Comparison of ENCODE assay signal across 20 mouse cellular contexts in genomic region chr17:66815921-66816320, GRCm38 (mm10).
DNase-seq lines count a peak whose midpoint lies in the region; ATAC-seq and TF ChIP-seq lines count a peak whose summit lies in the region.
"Had no signal": no experiment of that assay in that cellular context is flagged by ENCODE, and none has a peak within 500 bp of the region (broad histone marks: within the 10 kb centered on the region; RNA-seq: fewer than 3 reads in every experiment).

No protein-coding gene starts in this region.

- TF ChIP-seq POLR2A in heart, adult 2 months (IDR thresholded peaks at IDR 0.05; ENCODE audit: insufficient read depth, low read depth, low read length): no peak

- no peak for TF ChIP-seq CTCF in heart, adult 2 months (IDR thresholded peaks at IDR 0.05)

- H3K27ac ChIP-seq in hindbrain, embryonic 11.5 days (ENCODE audit: low read depth, low read length): no peak overlapping the region
- no peak overlapping the region for H3K27ac ChIP-seq in hindbrain, embryonic 14.5 days
- no peak overlapping the region for H3K27ac ChIP-seq in hindbrain, embryonic 16.5 days (ENCODE audit: low read depth, low read length)
- H3K27ac ChIP-seq in heart, adult 2 months: no peak overlapping the region
- H3K27ac ChIP-seq: forebrain, embryonic 13.5 days; heart, embryonic 10.5 days; kidney, postnatal 0 days; limb, embryonic 15.5 days; liver, embryonic 15.5 days had no signal

- no peak overlapping the region for H3K4me2 ChIP-seq in hindbrain, embryonic 11.5 days (replicated peaks; ENCODE audit: low read depth, low read length)
- H3K4me2 ChIP-seq in hindbrain, embryonic 14.5 days (replicated peaks): no peak overlapping the region
- H3K4me2 ChIP-seq in hindbrain, embryonic 16.5 days (ENCODE audit: low read length): no peak overlapping the region
- H3K4me2 ChIP-seq: forebrain, embryonic 13.5 days; limb, embryonic 15.5 days; liver, embryonic 15.5 days had no signal

- DNase-seq in cerebellum, adult 11-12 months: peak; percentile 6
- DNase-seq in cerebellum, postnatal 25 days: no peak
- peak; percentile 20 for DNase-seq in hindbrain, embryonic 11.5 days (ENCODE audit: low spot score)
- no peak for DNase-seq in hindbrain, embryonic 14.5 days (ENCODE audit: low spot score)
- DNase-seq in Muller cell, postnatal 12 days (ENCODE audit: inconsistent ontology term): peak; percentile 54
- DNase-seq in spleen, postnatal 14 days (ENCODE audit: low spot score in 2 of 2): no peak
- DNase-seq in heart, adult 2 months: no peak
- DNase-seq: adrenal gland, postnatal 10 days; gastrocnemius, postnatal 25 days; kidney, adult 18-20 months; layer of hippocampus, postnatal 36 days; thymus, postnatal 36 days had no signal

- no peak overlapping the region for H3K9ac ChIP-seq in hindbrain, embryonic 11.5 days (ENCODE audit: low read depth, low read length)
- no peak overlapping the region for H3K9ac ChIP-seq in hindbrain, embryonic 14.5 days
- no peak overlapping the region for H3K9ac ChIP-seq in hindbrain, embryonic 16.5 days (ENCODE audit: low read depth, low read length)
- no peak overlapping the region for H3K9ac ChIP-seq in heart, adult 2 months (ENCODE audit: low read depth, low read length)
- H3K9ac ChIP-seq: forebrain, embryonic 13.5 days; limb, embryonic 15.5 days; liver, embryonic 15.5 days had no signal

- H3K79me2 ChIP-seq in heart, adult 2 months (replicated peaks; ENCODE audit: control insufficient read depth, insufficient read depth, low read length): no peaks in the 10 kb centered on the region

- peaks cover 3% of the 10 kb centered on the region for H3K27me3 ChIP-seq in hindbrain, embryonic 11.5 days (ENCODE audit: control insufficient read depth, insufficient read depth, low read length)
- peaks cover 3% of the 10 kb centered on the region; the same call in 1 of the 2 replicates for H3K27me3 ChIP-seq in hindbrain, embryonic 14.5 days (ENCODE audit: control insufficient read depth, insufficient read depth, low read length)
- H3K27me3 ChIP-seq in hindbrain, embryonic 16.5 days (replicated peaks; ENCODE audit: control insufficient read depth, insufficient read depth, low read length): no peaks in the 10 kb centered on the region
- H3K27me3 ChIP-seq in heart, adult 2 months (ENCODE audit: control insufficient read depth, insufficient read depth, low read length): no peaks in the 10 kb centered on the region
- H3K27me3 ChIP-seq: limb, embryonic 15.5 days; liver, embryonic 15.5 days had no signal

- TF ChIP-seq EP300 in heart, adult 2 months (IDR thresholded peaks at IDR 0.05; ENCODE audit: insufficient read depth, low read depth, low read length): no peak

- peak; percentile 49; the same call in 1 of the 2 replicates for ATAC-seq in hindbrain, embryonic 11.5 days (ENCODE audit: low FRiP score)
- ATAC-seq in hindbrain, embryonic 14.5 days (ENCODE audit: low FRiP score): no peak; the same call in 1 of the 2 replicates
- peak; percentile 67 for ATAC-seq in hindbrain, embryonic 16.5 days
- ATAC-seq: activated CD4-positive, CD25-positive, alpha-beta regulatory T cell, adult 4 months; CD4-positive, CD25-positive, alpha-beta regulatory T cell, adult 4 months; forebrain, embryonic 13.5 days had no signal

- no peak overlapping the region for H3K4me3 ChIP-seq in hindbrain, embryonic 11.5 days (ENCODE audit: low read depth, low read length)
- no peak overlapping the region for H3K4me3 ChIP-seq in hindbrain, embryonic 14.5 days (replicated peaks; ENCODE audit: low read length)
- H3K4me3 ChIP-seq in hindbrain, embryonic 16.5 days (ENCODE audit: low read length): no peak overlapping the region
- no peak overlapping the region for H3K4me3 ChIP-seq in heart, adult 2 months
- H3K4me3 ChIP-seq: forebrain, embryonic 13.5 days; heart, embryonic 10.5 days; limb, embryonic 15.5 days; liver, embryonic 15.5 days had no signal

- 16% methylated on average over 2 of the region's 2 CpGs for WGBS in hindbrain, embryonic 11.5 days
- WGBS in hindbrain, embryonic 14.5 days: 5% methylated on average over 2 of the region's 2 CpGs
- 5% methylated on average over 2 of the region's 2 CpGs for WGBS in hindbrain, embryonic 16.5 days
- 46% methylated on average over 2 of the region's 2 CpGs for WGBS in heart, adult 2 months

- H3K4me1 ChIP-seq in hindbrain, embryonic 11.5 days (replicated peaks; ENCODE audit: control insufficient read depth, insufficient read depth, low read length): no peaks in the 10 kb centered on the region
- H3K4me1 ChIP-seq in hindbrain, embryonic 14.5 days (replicated peaks; ENCODE audit: control insufficient read depth, insufficient read depth, low read length): 0 out of 2 replicates have a peak, but pooled peaks cover 4% of the 10 kb centered on the region
- H3K4me1 ChIP-seq in hindbrain, embryonic 16.5 days (ENCODE audit: control insufficient read depth, insufficient read depth, low read depth, low read length): no peaks in the 10 kb centered on the region; the same call in 1 of the 2 replicates
- no peaks in the 10 kb centered on the region for H3K4me1 ChIP-seq in heart, adult 2 months (ENCODE audit: control insufficient read depth, insufficient read depth, low read length)
- H3K4me1 ChIP-seq: heart, embryonic 10.5 days; limb, embryonic 15.5 days; liver, embryonic 15.5 days had no signal

- no peaks in the 10 kb centered on the region for H3K36me3 ChIP-seq in hindbrain, embryonic 11.5 days (ENCODE audit: control insufficient read depth, insufficient read depth, low read length)
- no peaks in the 10 kb centered on the region for H3K36me3 ChIP-seq in hindbrain, embryonic 14.5 days (replicated peaks; ENCODE audit: control insufficient read depth, insufficient read depth)
- H3K36me3 ChIP-seq in hindbrain, embryonic 16.5 days (ENCODE audit: control insufficient read depth, insufficient read depth, low read length): no peaks in the 10 kb centered on the region
- H3K36me3 ChIP-seq in heart, adult 2 months (ENCODE audit: control insufficient read depth, insufficient read depth, low read length): no peaks in the 10 kb centered on the region
- H3K36me3 ChIP-seq: heart, embryonic 10.5 days; limb, embryonic 15.5 days; liver, embryonic 15.5 days had no signal

- no peaks in the 10 kb centered on the region for H3K9me3 ChIP-seq in hindbrain, embryonic 11.5 days (ENCODE audit: control insufficient read depth, low read length)
- no peaks in the 10 kb centered on the region for H3K9me3 ChIP-seq in hindbrain, embryonic 14.5 days (ENCODE audit: control insufficient read depth, low read length)
- H3K9me3 ChIP-seq in hindbrain, embryonic 16.5 days (ENCODE audit: control insufficient read depth, low read length): no peaks in the 10 kb centered on the region
- H3K9me3 ChIP-seq: forebrain, embryonic 13.5 days; heart, embryonic 10.5 days; limb, embryonic 15.5 days; liver, embryonic 15.5 days had no signal

- intact Hi-C loops in heart, adult 2 months (cut with DNase I): no loop called here

Comparison
In these comparisons a context has a peak if more than half of its experiments do, and no peak if none do; other contexts are left out.
1. DNase-seq: peak in cerebellum, adult 11-12 months (single experiment), hindbrain, embryonic 11.5 days (single experiment) and Muller cell, postnatal 12 days (single experiment); none in cerebellum, postnatal 25 days (0 of 2), hindbrain, embryonic 14.5 days (single experiment), spleen, postnatal 14 days (0 of 2) and heart, adult 2 months (0 of 2).